Mouse (Mus musculus): ENCODE measurements at regions not wholly inside any gene's neighbourhood (a gene's known extent, or its start where the extent isn't known, plus 50 kb on each side); places are given as distances from the start of the nearest gene placed in this dataset.
"Not testable (repeated sequence)": the region's sequence is repeated elsewhere in the genome, so short reads cannot be mapped to it uniquely, and the experiment has no call there.

DNA sequence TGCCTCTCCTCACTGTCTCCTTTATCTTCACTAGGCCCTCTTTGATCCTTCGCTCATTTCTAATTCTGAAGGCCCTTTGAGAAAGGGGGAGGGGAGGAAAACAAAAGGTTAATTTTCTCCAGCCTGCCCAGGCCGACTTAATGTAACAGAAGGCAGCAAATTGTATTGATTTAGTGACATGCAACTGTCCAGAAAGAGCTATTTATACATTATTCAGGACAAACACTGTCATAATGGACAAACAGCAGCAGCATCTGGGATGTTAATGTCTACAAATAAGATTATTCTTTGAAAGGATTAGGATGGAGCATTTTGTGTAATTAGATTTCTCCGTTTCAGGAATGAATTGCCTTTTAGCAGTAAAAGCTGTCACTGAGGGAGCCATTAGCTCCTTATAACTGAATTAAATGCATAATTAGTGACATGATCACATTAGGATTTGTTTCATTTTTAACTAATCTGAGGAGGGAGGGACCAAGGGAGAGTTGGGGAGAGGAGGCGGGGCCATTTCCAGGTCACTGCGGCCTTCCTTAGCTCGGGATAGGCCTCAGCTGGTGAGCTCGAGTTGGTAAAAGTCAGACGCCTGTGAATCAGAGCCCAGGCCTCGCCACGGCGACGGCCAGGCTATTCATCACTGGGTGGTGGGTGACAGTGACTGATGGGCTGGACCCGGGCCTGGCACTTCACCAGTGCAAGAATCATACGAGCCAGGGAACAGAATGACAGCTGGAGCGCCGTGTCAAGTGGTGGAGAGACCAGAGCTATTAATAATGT lies 167.7 kb downstream of the Nkx6-1 start:
- no peak for DNase-seq

DNA sequence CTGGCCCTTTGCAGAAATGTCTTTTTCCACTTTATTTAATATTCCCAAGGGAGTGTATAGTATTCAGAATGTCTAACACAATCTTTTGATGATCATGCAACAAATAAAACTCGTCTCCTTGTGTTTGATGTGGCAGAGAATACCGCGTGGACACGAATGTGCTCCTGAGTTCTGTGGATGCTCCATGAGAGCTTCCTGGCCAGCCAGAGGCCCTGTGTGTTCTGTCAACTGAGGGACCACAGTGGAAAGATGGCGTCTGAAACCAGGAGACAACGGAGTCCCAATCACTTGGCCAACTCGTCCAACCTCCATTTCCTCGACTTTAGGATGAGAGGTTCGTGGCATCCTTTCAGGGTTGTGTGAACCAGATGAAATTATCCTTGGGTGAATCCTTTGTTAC lies 168.6 kb downstream of the Nkx6-1 start:
- no peak for DNase-seq

GRCm38 (mm10) chr5:101445792-101446191 lies 219.0 kb downstream of the Nkx6-1 start:
- DNase-seq = no peak

DNA sequence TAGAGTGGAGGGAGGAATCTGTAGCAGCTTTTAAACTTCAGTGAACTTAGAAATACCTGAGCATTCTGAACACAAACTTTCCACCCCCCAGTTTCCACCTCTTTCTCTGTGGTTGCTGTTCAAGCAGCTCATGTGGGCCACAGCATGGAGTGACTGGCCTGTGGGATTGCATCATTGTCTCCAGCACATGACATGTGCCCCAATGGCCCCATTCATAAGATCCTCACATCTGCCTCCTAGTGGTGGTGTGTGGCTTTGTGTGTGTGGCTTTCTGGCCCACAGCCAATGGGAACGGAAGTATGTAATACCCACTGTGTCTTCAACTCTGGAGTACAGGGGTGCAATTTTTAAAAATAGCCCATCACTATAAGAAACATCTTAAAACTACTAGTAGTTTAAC lies 223.0 kb downstream of the Nkx6-1 start:
- DNase-seq = no peak

GRCm38 (mm10) chr5:101437666-101438299 lies 227.0 kb downstream of the Nkx6-1 start:
- DNase-seq = no peak

DNA sequence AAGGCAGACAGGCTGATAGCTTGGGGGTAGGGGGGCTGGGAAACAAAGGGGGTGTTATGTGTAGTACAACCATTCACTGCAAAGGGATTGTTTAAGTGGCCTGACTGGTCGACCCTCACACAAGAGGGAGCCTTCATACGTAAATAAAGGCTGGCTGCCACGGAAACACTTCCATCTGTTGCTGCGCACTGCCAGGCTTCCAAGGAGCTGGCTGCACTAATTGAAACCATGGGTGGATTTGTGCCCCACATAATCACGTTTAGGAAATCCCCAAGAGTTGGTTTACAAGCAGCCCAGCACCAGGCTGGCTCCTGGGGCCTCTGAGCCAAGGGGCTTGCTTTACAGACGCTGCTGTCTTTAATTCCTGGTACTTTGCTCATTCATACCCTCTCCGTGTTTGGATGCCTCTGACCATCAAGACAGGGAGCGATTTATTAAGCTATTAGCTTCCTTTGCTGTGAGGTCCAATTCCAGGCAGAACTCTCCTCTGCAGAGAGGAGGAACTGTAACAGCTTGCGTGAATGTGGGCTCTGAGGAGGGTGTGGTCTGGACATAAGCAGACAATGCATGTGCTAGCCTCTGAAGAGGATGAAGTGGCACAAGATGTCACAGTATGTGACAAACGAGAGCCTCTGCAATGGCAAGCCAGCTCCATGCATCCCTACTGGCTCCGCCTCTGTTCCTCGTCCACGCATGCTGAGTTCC lies 238.6 kb downstream of the Nkx6-1 start:
- peak; percentile 16 for DNase-seq

GRCm38 (mm10) chr5:101384316-101384715 lies 280.5 kb downstream of the Nkx6-1 start:
- DNase-seq = no peak

DNA sequence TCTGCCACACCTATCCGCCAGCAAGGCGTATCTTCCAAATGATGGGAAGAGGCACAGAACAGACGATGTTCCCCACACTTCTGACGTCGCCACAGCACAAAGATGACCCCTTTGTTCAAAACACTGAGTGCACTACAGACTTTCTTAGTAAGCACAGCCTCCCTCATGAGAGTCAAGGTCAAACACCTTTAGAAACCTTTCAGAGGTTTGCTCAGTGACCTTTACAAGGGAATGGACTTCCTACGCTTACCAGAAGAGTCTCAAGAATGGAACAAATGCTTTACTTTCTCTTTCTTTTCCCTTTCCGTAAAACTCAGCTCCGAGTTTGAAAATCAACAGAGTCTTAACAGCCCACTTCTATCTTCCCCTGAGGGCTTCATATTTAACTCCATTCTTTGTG lies 283.4 kb downstream of the Nkx6-1 start:
- DNase-seq = no peak

GRCm38 (mm10) chr5:101376657-101377056 lies 288.1 kb downstream of the Nkx6-1 start:
- DNase-seq = no peak

- no peak for DNase-seq
Measured at GRCm38 (mm10) chr5:101374129-101374528, 290.7 kb downstream of the Nkx6-1 start.

- no peak for DNase-seq
Measured at GRCm38 (mm10) chr5:101372204-101372603, 292.6 kb downstream of the Nkx6-1 start.

- peak; percentile 73 for DNase-seq
Measured at GRCm38 (mm10) chr5:101365364-101365763, 299.4 kb downstream of the Nkx6-1 start.

- DNase-seq = no peak
Measured at GRCm38 (mm10) chr5:101359986-101360385, 304.8 kb downstream of the Nkx6-1 start.

DNA sequence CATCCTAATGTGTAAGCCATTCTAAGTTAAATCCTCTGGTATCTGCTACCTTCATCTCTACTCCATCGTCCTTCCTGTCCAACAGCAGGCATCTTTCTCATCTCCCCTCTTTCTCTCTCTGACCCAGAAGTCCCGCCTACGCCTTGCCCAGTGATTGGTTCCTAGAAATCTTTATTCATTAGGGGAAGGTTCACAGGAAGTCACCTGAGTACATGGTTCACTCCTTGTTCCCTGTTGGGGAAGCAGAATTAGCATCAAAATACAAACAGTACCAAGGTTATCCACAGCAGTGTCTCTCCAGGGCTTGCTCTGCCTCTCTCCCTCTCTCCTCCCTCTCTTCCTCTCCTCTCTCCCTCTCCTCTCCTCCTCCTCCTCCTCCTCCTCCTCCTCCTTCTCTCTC lies 319.4 kb downstream of the Nkx6-1 start:
- DNase-seq = no peak

GRCm38 (mm10) chr5:101336361-101336760 lies 328.4 kb downstream of the Nkx6-1 start:
- DNase-seq = not testable (repeated sequence)

DNA sequence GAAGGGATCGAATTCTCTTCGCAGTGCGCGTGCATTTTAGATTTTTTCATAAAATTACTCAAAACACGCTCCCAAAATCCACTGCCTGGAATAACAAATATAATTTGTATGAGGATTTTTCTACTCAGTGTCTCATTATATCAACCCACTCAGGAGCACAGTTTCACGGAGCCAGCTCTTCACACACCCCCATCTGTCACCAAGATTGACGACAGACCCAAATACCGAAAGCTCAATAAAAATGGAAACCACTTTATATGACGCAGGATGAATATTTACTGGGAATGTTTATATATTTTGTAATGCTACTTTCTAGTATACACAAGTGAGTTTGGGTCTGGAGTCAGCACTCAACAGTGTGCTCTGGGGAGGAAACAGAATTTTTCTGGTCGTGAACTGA lies 333.0 kb downstream of the Nkx6-1 start:
- no peak for DNase-seq

DNA sequence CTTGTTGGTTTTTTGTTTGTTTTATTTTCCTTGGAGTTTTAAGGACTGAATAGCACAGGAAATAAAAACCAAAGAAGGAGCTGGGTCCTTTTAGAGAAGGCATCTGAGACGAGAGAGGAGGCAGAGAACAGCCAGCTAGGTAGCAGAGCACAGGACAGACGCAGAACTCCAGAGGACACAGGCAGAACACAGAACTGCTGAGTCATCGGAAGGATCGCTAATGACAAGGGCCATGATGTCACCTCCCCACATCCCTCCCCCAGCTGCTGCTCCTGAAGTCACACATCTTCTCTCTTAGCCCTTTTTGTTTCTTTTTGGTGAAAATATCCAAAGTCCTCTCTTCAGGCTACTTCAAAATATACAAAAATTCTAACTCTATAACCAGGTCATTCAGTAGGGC lies 338.7 kb downstream of the Nkx6-1 start:
- no peak for DNase-seq

DNA sequence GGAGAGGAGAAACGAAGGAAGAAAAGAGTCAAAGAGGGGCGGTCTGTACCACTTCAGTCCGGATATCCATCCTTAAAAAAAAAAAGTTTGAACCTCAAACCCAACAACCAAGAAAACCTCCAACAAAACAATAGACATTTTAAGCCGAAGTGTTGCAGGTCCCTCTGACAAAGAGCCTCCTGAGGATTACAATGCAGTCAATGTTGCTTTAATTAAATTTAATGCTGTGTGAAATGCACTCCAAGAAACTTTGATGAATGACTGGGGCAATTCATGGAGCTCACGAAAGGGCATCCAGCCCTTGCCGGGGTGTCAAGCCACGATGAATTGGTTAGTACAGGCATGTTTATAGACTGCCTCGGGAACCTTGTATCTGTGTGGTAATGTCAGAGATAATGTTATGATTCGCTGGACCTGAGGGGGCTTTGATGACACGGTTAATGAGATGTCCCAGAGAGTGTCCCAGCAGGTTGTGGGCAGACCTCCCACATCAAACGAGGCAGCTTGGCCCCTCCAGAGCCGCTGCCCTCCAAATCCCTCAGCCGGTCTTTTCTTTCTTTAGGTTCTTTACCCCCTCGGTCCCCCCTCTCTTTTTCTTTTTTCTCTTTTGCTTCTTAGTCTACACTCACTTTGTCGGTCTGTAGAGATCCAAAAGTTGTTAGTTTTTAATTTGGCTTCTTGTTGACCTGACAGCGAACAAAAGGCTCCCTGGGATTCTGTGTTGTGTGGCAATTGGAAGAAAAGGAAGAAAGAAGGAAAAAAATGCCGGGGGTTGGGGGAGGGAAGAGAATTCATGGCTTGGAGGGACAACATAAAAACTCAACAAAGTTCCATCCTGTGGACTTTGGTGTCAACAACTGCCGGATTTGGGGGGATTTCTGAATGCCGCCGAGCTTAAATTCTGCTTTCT lies 341.5 kb downstream of the Nkx6-1 start:
- DNase-seq = no peak

- no peak for DNase-seq
Measured at GRCm38 (mm10) chr5:101299986-101300385, 364.8 kb downstream of the Nkx6-1 start.

- no peak for DNase-seq
Measured at GRCm38 (mm10) chr5:101298411-101298810, 366.4 kb downstream of the Nkx6-1 start.

- DNase-seq = no peak
Measured at GRCm38 (mm10) chr5:101297511-101298102, 367.2 kb downstream of the Nkx6-1 start.

- DNase-seq = no peak
Measured at GRCm38 (mm10) chr5:101295941-101296340, 368.9 kb downstream of the Nkx6-1 start.

Data from right cerebral cortex, postnatal 4 days (tissue).